Mouse (Mus musculus) liver, postnatal 0 days (tissue): ENCODE measurements around the gene A3galt2.

Experiments used
- CTCF ChIP-seq: sonication (generic); IDR thresholded peaks from 2 replicates; pipeline ENCODE4 v1.5.1; 2016; ENCODE audit warnings: antibody characterized with exemption, low read depth
- EP300 ChIP-seq: IDR thresholded peaks from 2 replicates; pipeline ENCODE4 v1.6.1; 2016; ENCODE audit warnings: antibody characterized with exemption, low read depth, mild to moderate bottlenecking

- TF ChIP-seq CTCF = no peak
- peak; percentile 52; the same call in 1 of the 2 replicates for TF ChIP-seq EP300
Observed at GRCm38 (mm10) chr4:128760029-128760428, 4.9 kb downstream of the A3galt2 start.
